Mouse (Mus musculus): ENCODE measurements at regions not wholly inside any gene's neighbourhood (a gene's known extent, or its start where the extent isn't known, plus 50 kb on each side); places are given as distances from the start of the nearest gene placed in this dataset.

- DNase-seq = no peak
These were observed 430.1 kb downstream of the Ate1 start for GRCm38 (mm10) chr7:130089896-130090610.

- no peak for DNase-seq
These were observed 428.2 kb downstream of the Ate1 start for GRCm38 (mm10) chr7:130091942-130092341.

- DNase-seq = no peak
These were observed 425.0 kb downstream of the Ate1 start for GRCm38 (mm10) chr7:130095141-130095540.

GRCm38 (mm10) chr7:130098606-130099005 is 421.6 kb downstream of the Ate1 start:
- DNase-seq = no peak

GRCm38 (mm10) chr7:130102671-130103070 is 417.5 kb downstream of the Ate1 start:
- no peak for DNase-seq

- DNase-seq = no peak
These were observed 413.2 kb downstream of the Ate1 start for GRCm38 (mm10) chr7:130106961-130107360.

DNA sequence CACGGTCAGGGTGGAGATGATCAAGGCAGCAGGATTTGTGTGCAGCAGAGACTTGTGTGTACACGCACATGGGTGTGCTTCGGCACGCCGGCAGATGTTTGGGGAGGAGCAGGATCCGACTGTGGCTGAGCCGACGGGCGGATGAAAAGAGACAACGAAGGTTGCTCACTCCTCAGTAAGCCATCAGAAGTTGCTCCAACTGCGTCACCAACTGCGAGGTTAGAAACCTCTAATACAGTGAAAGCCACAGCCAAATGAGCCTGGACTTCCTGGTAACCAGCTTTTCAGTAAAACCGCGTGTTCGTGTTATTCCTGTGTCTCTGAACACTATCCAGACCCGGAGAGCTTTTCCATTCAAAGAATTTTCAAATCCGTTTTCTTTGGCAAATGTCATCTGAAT is 411.8 kb downstream of the Ate1 start:
- DNase-seq = no peak
